Mouse (Mus musculus): ENCODE results near the gene Tmem211. TPM values are rescaled to one million over a fixed set of nuclear protein-coding genes. Genes with fewer than 3 reads are reported as not detected.

The Tmem211 gene
- 0.53 and 0.76 TPM in 2 replicates for polyA plus RNA-seq (2012; rRNA removed)

GRCm38 (mm10) chr5:113226632-113227102 is at the start of gene Tmem211:
Gene Tmem211 (plus strand): TSS chr5:113226909.

GRCm38 (mm10) chr5:113221147-113221865 is 5.4 kb upstream of the Tmem211 start, which contains the start of gene 2900026A02Rik:
Gene 2900026A02Rik (minus strand): TSS chr5:113221236.

Other genes starting within 250 kb of the Tmem211 start
- 6.3 and 6.4 TPM in 2 replicates for gene Grk3, start 211.1 kb upstream of the Tmem211 start, polyA plus RNA-seq (2012; rRNA removed)
- not detected in 2 replicates for gene Crybb2, start 156.8 kb upstream of the Tmem211 start, polyA plus RNA-seq (2012; rRNA removed)
- 6.0 and 6.8 TPM in 2 replicates for gene Crybb3, start 145.3 kb upstream of the Tmem211 start, polyA plus RNA-seq (2012; rRNA removed)
- 15.6 and 16.6 TPM in 2 replicates for gene 2900026A02Rik, start 5.7 kb upstream of the Tmem211 start, polyA plus RNA-seq (2012; rRNA removed)
- gene Sgsm1, start 83.9 kb downstream of the Tmem211 start, polyA plus RNA-seq (2012; rRNA removed), result 11.5 and 12.3 TPM in 2 replicates
- gene Aym1, start 130.4 kb downstream of the Tmem211 start, polyA plus RNA-seq (2012; rRNA removed), result not detected in 2 replicates

All from ovary, adult 2 months (tissue).